Mouse (Mus musculus): Measurements from ENCODE around the gene Rwdd2a. TPM values are rescaled to one million over a fixed set of nuclear protein-coding genes. Genes with fewer than 3 reads are reported as not detected.
"Not testable (repeated sequence)": the region's sequence is repeated elsewhere in the genome, so short reads cannot be mapped to it uniquely, and the experiment has no call there.

The Rwdd2a gene
- polyA plus RNA-seq, 1 experiment = 61.4 TPM

- no peak overlapping the region for H3K27ac ChIP-seq (ENCODE audit: control insufficient read depth, insufficient read depth, low read depth, low read length)
- H3K4me1 ChIP-seq (ENCODE audit: control insufficient read depth, insufficient read depth, low read length) = no peaks in the 10 kb centered on the region
- no peaks in the 10 kb centered on the region for H3K27me3 ChIP-seq (ENCODE audit: control insufficient read depth, insufficient read depth, low read length)
- no peak overlapping the region for H3K4me3 ChIP-seq (ENCODE audit: control insufficient read depth, low read depth, low read length)
- no peak for TF ChIP-seq CTCF (IDR thresholded peaks at IDR 0.05; ENCODE audit: control insufficient read depth, insufficient read depth, insufficient replicate concordance, low read depth, low read length)
- TF ChIP-seq POLR2A (IDR thresholded peaks at IDR 0.05; ENCODE audit: control insufficient read depth, low read depth, low read length) = no peak
- peaks cover 2% of the 10 kb centered on the region for H3K36me3 ChIP-seq (ENCODE audit: control insufficient read depth, insufficient read depth, low read length)
Observed at GRCm38 (mm10) chr9:86592676-86593668, 21.2 kb downstream of the Rwdd2a start.

DNA sequence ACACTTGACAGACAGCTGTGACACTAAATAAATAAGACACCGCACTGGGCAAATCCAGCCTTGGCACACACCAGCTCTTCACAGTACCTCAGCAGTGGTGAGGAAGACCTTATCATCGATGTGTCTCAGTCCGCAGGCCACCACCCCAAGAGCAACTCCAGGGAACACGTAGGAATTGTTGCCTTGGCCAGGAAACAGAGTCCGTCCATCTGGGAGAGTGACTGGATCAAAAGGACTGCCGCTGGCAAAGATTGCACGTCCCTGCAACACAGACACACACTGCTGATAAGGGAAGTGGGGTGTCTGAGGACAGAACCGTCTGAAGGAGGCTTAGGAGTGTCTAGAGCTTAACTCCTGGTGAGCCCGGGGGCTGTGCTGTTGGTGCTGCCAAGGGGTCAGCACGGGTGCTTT, 22.6 kb downstream of the Rwdd2a start:
- H3K27ac ChIP-seq (ENCODE audit: control insufficient read depth, insufficient read depth, low read depth, low read length); H3K36me3 ChIP-seq (ENCODE audit: control insufficient read depth, insufficient read depth, low read length); H3K4me3 ChIP-seq (ENCODE audit: control insufficient read depth, low read depth, low read length); H3K27me3 ChIP-seq (ENCODE audit: control insufficient read depth, insufficient read depth, low read length); H3K4me1 ChIP-seq (ENCODE audit: control insufficient read depth, insufficient read depth, low read length): not testable (repeated sequence)

- H3K4me3 ChIP-seq (ENCODE audit: control insufficient read depth, low read depth, low read length); H3K27me3 ChIP-seq (ENCODE audit: control insufficient read depth, insufficient read depth, low read length); H3K27ac ChIP-seq (ENCODE audit: control insufficient read depth, insufficient read depth, low read depth, low read length): not testable (repeated sequence)
Observed at GRCm38 (mm10) chr9:86596983-86597382, 25.2 kb downstream of the Rwdd2a start.

GRCm38 (mm10) chr9:86599723-86600303, 28.0 kb downstream of the Rwdd2a start:
- TF ChIP-seq POLR2A (IDR thresholded peaks at IDR 0.05; ENCODE audit: control insufficient read depth, low read depth, low read length) (no peak), CTCF (IDR thresholded peaks at IDR 0.05; ENCODE audit: control insufficient read depth, insufficient read depth, insufficient replicate concordance, low read depth, low read length) (no peak)
- H3K4me3 ChIP-seq (ENCODE audit: control insufficient read depth, low read depth, low read length) = no peak overlapping the region

More at GRCm38 (mm10) chr9:86596983-86597382, 25.2 kb downstream of the Rwdd2a start:
- H3K4me1 ChIP-seq (ENCODE audit: control insufficient read depth, insufficient read depth, low read length); H3K36me3 ChIP-seq (ENCODE audit: control insufficient read depth, insufficient read depth, low read length): not testable (repeated sequence)

GRCm38 (mm10) chr9:86605776-86606175, 34.0 kb downstream of the Rwdd2a start:
- no peak for TF ChIP-seq POLR2A (IDR thresholded peaks at IDR 0.05; ENCODE audit: control insufficient read depth, low read depth, low read length)
- TF ChIP-seq CTCF (IDR thresholded peaks at IDR 0.05; ENCODE audit: control insufficient read depth, insufficient read depth, insufficient replicate concordance, low read depth, low read length) = no peak
- H3K27me3 ChIP-seq (ENCODE audit: control insufficient read depth, insufficient read depth, low read length) = no peaks in the 10 kb centered on the region
- no peaks in the 10 kb centered on the region for H3K4me1 ChIP-seq (ENCODE audit: control insufficient read depth, insufficient read depth, low read length)
- H3K4me3 ChIP-seq (ENCODE audit: control insufficient read depth, low read depth, low read length) = no peak overlapping the region
- H3K27ac ChIP-seq (ENCODE audit: control insufficient read depth, insufficient read depth, low read depth, low read length) = no peak overlapping the region
- H3K36me3 ChIP-seq (ENCODE audit: control insufficient read depth, insufficient read depth, low read length) = peaks cover 2% of the 10 kb centered on the region; the same call in 1 of the 2 replicates

More at GRCm38 (mm10) chr9:86599723-86600303, 28.0 kb downstream of the Rwdd2a start:
- H3K4me1 ChIP-seq (ENCODE audit: control insufficient read depth, insufficient read depth, low read length) = no peaks in the 10 kb centered on the region
- H3K27ac ChIP-seq (ENCODE audit: control insufficient read depth, insufficient read depth, low read depth, low read length) = no peak overlapping the region
- no peaks in the 10 kb centered on the region for H3K27me3 ChIP-seq (ENCODE audit: control insufficient read depth, insufficient read depth, low read length)
- no peaks in the 10 kb centered on the region for H3K36me3 ChIP-seq (ENCODE audit: control insufficient read depth, insufficient read depth, low read length)

DNA sequence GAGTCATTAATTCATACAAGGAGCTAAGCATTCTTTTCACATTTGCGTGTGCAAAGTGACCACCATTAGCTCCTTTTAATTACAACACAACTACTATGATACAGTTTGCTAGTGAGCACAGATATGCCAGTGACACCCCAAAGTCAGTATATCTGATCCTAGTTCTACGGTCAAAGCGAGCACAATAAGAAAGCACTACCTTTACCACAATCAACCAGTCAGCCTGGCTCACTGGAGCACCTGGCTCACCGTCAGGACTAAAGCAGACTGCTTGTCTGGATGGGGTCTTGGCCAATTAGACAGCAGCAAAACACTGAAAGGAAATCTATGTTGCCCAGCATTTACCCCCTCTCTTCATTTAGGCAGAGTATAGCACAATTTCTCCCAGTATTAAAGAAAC, 40.3 kb downstream of the Rwdd2a start:
- H3K27ac ChIP-seq (ENCODE audit: control insufficient read depth, insufficient read depth, low read depth, low read length) = no peak overlapping the region
- H3K27me3 ChIP-seq (ENCODE audit: control insufficient read depth, insufficient read depth, low read length) = no peaks in the 10 kb centered on the region
- H3K4me3 ChIP-seq (ENCODE audit: control insufficient read depth, low read depth, low read length) = no peak overlapping the region
- peaks cover 3% of the 10 kb centered on the region; the same call in 1 of the 2 replicates for H3K36me3 ChIP-seq (ENCODE audit: control insufficient read depth, insufficient read depth, low read length)
- TF ChIP-seq CTCF (IDR thresholded peaks at IDR 0.05; ENCODE audit: control insufficient read depth, insufficient read depth, insufficient replicate concordance, low read depth, low read length) (no peak), POLR2A (IDR thresholded peaks at IDR 0.05; ENCODE audit: control insufficient read depth, low read depth, low read length) (no peak)
- no peaks in the 10 kb centered on the region for H3K4me1 ChIP-seq (ENCODE audit: control insufficient read depth, insufficient read depth, low read length)

DNA sequence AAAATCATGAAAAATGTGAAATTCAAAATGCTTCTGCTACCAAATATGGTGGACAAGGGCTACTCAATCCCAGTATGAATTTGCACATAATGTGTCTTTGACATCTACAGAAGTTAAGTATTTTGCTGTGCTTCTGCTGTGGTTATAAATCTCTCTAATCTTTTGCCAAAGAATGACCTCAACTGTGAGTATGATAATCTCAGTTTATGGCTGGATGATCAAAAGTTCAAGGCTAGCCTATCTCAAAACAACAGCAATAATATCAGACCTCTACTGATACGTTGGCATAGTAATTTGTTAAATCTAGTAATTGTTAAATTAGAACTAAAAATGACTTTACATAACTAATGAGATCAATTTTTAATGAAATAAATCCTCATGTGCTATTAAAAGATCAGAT, 44.0 kb downstream of the Rwdd2a start:
- Histone ChIP-seq H3K4me1 (ENCODE audit: control insufficient read depth, insufficient read depth, low read length) (no peaks in the 10 kb centered on the region; the same call in 1 of the 2 replicates), H3K36me3 (ENCODE audit: control insufficient read depth, insufficient read depth, low read length) (peaks cover 5% of the 10 kb centered on the region), H3K4me3 (ENCODE audit: control insufficient read depth, low read depth, low read length) (no peak overlapping the region), H3K27me3 (ENCODE audit: control insufficient read depth, insufficient read depth, low read length) (no peaks in the 10 kb centered on the region), H3K27ac (ENCODE audit: control insufficient read depth, insufficient read depth, low read depth, low read length) (no peak overlapping the region)
- no peak for TF ChIP-seq CTCF (IDR thresholded peaks at IDR 0.05; ENCODE audit: control insufficient read depth, insufficient read depth, insufficient replicate concordance, low read depth, low read length)
- no peak for TF ChIP-seq POLR2A (IDR thresholded peaks at IDR 0.05; ENCODE audit: control insufficient read depth, low read depth, low read length)

Measured in testis, adult 2 months (tissue).